Mouse (Mus musculus): Measurements from ENCODE around the gene Herc1. TPM values are rescaled to one million over a fixed set of nuclear protein-coding genes. Genes with fewer than 3 reads are reported as not detected.

The Herc1 gene
- polyA plus RNA-seq, 1 experiment from 2014 or later: 53.3 TPM

DNA sequence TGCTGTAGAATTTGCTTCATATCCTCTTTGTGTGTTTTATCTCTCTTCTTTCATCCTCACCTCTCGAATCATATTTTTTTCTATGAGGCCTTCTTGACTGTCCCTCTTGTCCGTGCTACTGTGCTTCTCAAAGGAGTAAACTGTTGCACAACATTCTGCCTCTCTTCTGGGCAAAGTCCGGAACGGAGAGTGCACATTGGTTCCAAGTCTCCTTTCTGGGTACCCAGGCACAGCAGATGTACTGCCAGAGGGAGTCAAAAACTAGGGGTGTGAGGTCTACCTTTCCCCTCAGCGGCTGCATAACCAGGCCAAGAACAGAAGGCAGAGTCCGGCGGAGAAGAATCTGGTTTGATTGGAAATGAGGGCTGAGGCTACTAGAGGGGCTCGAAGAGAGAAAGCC lies 89.8 kb downstream of the Herc1 start:
- ATAC-seq (replicated peaks): no peak
- Histone ChIP-seq H3K36me3 (peaks cover 52% of the 10 kb centered on the region), H3K9ac (replicated peaks) (no peak overlapping the region), H3K27ac (replicated peaks) (no peak overlapping the region), H3K4me3 (no peak overlapping the region), H3K9me3 (no peaks in the 10 kb centered on the region), H3K4me2 (replicated peaks) (no peak overlapping the region), H3K27me3 (no peaks in the 10 kb centered on the region), H3K4me1 (no peaks in the 10 kb centered on the region)
- 93% methylated on average over 8 of the region's 8 CpGs for WGBS

- Histone ChIP-seq H3K4me2 (replicated peaks) (no peak overlapping the region), H3K9me3 (no peaks in the 10 kb centered on the region), H3K4me1 (no peaks in the 10 kb centered on the region), H3K27me3 (no peaks in the 10 kb centered on the region), H3K9ac (replicated peaks) (no peak overlapping the region), H3K27ac (replicated peaks) (no peak overlapping the region), H3K4me3 (no peak overlapping the region), H3K36me3 (peaks cover 58% of the 10 kb centered on the region)
- no peak for ATAC-seq (replicated peaks)
- WGBS: 86% methylated on average over 5 of the region's 5 CpGs
These were observed 98.0 kb downstream of the Herc1 start for GRCm38 (mm10) chr9:66448253-66448652.

GRCm38 (mm10) chr9:66465087-66465486 lies 114.8 kb downstream of the Herc1 start:
- Histone ChIP-seq H3K9ac (replicated peaks) (no peak overlapping the region), H3K4me2 (replicated peaks) (no peak overlapping the region), H3K9me3 (no peaks in the 10 kb centered on the region), H3K4me3 (no peak overlapping the region), H3K27me3 (no peaks in the 10 kb centered on the region), H3K27ac (replicated peaks) (no peak overlapping the region), H3K4me1 (no peaks in the 10 kb centered on the region), H3K36me3 (peaks cover 60% of the 10 kb centered on the region)
- ATAC-seq (replicated peaks): no peak
- 53% methylated on average over 4 of the region's 4 CpGs for WGBS

DNA sequence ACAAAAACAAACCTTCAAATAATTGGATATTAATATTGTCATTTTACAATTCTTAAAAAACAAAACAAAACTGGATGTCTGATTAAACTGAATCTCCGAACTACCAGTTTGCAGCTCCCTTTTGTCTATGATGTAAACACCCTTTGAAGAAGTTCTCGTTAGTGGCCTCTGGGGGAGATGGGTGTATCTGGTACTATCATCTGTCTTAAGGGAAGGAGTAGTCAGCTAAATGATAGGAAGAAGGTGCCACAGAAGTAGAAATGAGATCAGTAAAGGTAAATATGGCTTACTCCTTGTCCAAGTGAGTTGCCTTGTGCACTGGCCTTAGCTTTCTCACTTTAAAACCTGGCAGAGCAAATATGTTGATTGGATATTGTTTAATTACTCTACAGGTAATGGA lies 127.5 kb downstream of the Herc1 start:
- Histone ChIP-seq H3K36me3 (peaks cover 69% of the 10 kb centered on the region), H3K4me2 (replicated peaks) (no peak overlapping the region), H3K27me3 (no peaks in the 10 kb centered on the region), H3K9me3 (no peaks in the 10 kb centered on the region), H3K9ac (replicated peaks) (no peak overlapping the region), H3K27ac (replicated peaks) (no peak overlapping the region), H3K4me3 (no peak overlapping the region), H3K4me1 (no peaks in the 10 kb centered on the region)
- WGBS: 67% methylated on average over 2 of the region's 2 CpGs
- ATAC-seq (replicated peaks): no peak

- Histone ChIP-seq H3K4me3 (no peak overlapping the region), H3K9me3 (no peaks in the 10 kb centered on the region), H3K27ac (replicated peaks) (no peak overlapping the region), H3K36me3 (peaks cover 77% of the 10 kb centered on the region), H3K27me3 (no peaks in the 10 kb centered on the region), H3K4me2 (replicated peaks) (no peak overlapping the region), H3K4me1 (no peaks in the 10 kb centered on the region), H3K9ac (replicated peaks) (no peak overlapping the region)
- 94% methylated on average over 3 of the region's 3 CpGs for WGBS
- ATAC-seq (replicated peaks): no peak
These were observed 133.2 kb downstream of the Herc1 start for GRCm38 (mm10) chr9:66483429-66483828.

- Histone ChIP-seq H3K36me3 (peaks cover 91% of the 10 kb centered on the region), H3K9me3 (no peaks in the 10 kb centered on the region), H3K4me2 (replicated peaks) (no peak overlapping the region), H3K4me1 (no peaks in the 10 kb centered on the region), H3K4me3 (no peak overlapping the region), H3K9ac (replicated peaks) (no peak overlapping the region), H3K27me3 (no peaks in the 10 kb centered on the region), H3K27ac (replicated peaks) (no peak overlapping the region)
- no peak for ATAC-seq (replicated peaks)
These were observed 138.5 kb downstream of the Herc1 start for GRCm38 (mm10) chr9:66488786-66489185.

DNA sequence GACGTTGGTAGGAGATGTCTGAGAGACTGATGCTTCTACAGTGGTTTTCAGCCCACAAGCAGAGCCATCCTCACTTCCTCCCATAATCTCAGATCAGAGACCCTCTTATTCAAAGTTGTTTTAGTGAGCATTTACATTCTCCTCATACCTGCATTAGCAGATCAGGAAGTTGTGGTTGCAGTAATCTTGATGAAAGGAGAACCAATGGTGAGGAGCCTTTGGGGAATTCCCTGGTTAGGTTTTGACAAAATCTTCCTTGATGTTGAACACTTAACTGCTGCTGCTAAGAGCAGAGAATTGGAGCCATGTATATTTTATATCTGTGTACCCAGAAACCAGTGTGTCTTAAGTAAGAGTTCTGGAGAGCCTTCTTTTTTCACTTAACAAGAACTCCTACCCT lies 142.1 kb downstream of the Herc1 start:
- H3K27ac ChIP-seq (replicated peaks): no peak overlapping the region
- no peaks in the 10 kb centered on the region for H3K27me3 ChIP-seq
- no peaks in the 10 kb centered on the region for H3K4me1 ChIP-seq
- no peak for ATAC-seq (replicated peaks)
- H3K4me3 ChIP-seq: no peak overlapping the region
- WGBS: 93% methylated on average over 1 of the region's 1 CpGs
- no peak overlapping the region for H3K9ac ChIP-seq (replicated peaks)
- no peak overlapping the region for H3K4me2 ChIP-seq (replicated peaks)
- peaks cover 91% of the 10 kb centered on the region for H3K36me3 ChIP-seq
- H3K9me3 ChIP-seq: no peaks in the 10 kb centered on the region

DNA sequence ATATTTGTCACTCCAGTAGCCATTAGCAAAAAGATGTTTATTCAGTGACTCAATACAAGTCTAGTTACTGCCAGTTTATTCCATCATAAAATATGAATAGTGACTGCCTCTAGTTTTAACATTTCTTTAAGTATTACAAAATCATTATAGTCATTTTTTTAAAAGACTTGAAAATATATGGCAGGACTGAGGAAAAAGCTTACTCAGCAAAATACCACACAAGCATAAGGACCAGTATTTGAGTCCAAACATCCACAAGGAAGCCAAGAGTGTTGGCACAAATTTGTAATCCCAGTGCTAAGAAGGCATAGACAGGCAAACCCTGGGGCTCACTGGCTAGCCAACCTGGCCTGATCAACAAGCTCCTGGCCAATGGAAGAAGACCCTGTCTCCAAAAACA lies 143.7 kb downstream of the Herc1 start:
- Histone ChIP-seq H3K4me2 (replicated peaks) (no peak overlapping the region), H3K27me3 (no peaks in the 10 kb centered on the region), H3K4me1 (no peaks in the 10 kb centered on the region), H3K9ac (replicated peaks) (no peak overlapping the region), H3K27ac (replicated peaks) (no peak overlapping the region), H3K9me3 (no peaks in the 10 kb centered on the region), H3K36me3 (peaks cover 87% of the 10 kb centered on the region), H3K4me3 (no peak overlapping the region)
- ATAC-seq (replicated peaks): no peak

DNA sequence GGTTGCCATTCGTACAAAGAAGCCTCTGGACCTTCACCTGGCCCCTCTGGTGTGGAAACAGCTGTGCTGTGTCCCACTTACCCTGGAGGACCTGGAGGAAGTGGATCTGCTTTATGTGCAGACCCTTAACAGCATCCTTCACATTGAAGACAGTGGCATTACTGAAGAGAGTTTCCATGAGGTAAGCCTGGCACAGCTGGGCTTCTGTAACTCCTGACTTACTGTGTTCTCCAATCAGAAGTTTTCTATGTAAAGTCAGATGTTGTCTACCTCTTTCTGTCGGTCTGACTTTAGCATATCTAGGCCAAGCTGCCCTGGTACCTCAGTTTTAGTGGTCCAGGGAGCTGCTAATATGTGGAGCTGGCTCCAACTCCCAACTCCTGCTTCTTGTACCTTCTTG lies 151.0 kb downstream of the Herc1 start:
- Histone ChIP-seq H3K36me3 (peaks cover 64% of the 10 kb centered on the region), H3K4me3 (no peak overlapping the region), H3K27me3 (no peaks in the 10 kb centered on the region), H3K4me2 (replicated peaks) (no peak overlapping the region), H3K9me3 (no peaks in the 10 kb centered on the region), H3K4me1 (peaks cover 10% of the 10 kb centered on the region), H3K27ac (replicated peaks) (no peak overlapping the region), H3K9ac (replicated peaks) (no peak overlapping the region)
- WGBS: 56% methylated on average over 2 of the region's 2 CpGs
- no peak for ATAC-seq (replicated peaks)

DNA sequence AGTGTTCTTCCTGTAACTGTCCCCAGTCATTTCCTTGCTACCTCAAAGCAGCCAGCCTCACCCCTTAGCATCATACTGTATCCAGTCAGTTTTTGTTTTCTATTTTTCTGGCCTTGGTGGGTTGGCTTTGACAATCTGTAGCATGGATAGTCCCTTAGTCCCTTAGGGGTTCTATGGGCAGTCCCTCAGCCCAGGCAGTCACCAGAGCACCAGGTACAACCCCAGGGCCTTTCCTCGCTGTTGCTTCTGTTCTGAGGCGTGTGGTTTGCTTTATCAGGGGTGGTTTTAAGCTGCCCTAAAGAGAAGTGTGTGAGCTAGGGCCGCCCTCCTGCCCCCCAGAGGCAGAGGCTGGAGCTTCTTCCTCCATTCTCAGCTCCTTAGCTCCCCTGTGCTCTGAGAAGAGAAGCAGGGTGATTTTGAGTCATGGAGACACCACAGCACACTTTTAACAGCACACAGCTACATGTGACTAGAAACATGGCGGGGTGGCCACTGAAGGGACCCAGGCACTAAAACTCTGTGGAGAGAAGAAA lies 153.7 kb downstream of the Herc1 start:
- 88% methylated on average over 4 of the region's 4 CpGs for WGBS
- no peak for ATAC-seq (replicated peaks)

DNA sequence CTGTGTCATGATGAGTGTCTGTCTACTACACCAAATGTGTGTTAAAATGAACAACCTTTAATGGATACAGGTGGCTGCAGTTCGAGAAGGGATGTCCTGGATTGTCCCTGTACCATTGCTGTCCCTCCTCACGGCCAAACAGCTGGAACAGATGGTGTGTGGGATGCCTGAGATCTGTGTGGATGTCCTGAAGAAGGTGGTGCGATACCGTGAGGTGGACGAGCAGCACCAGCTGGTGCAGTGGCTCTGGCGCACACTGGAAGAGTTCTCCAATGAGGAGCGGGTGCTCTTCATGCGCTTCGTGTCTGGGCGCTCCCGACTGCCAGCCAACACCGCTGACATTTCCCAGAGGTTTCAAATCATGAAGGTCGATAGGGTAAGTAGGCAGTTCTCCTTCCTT lies 154.3 kb downstream of the Herc1 start:
- ATAC-seq (replicated peaks): no peak
- Histone ChIP-seq H3K27me3 (no peaks in the 10 kb centered on the region), H3K9me3 (no peaks in the 10 kb centered on the region), H3K36me3 (peaks cover 62% of the 10 kb centered on the region), H3K9ac (replicated peaks) (no peak overlapping the region), H3K4me2 (replicated peaks) (no peak overlapping the region), H3K27ac (replicated peaks) (peak overlapping the region; percentile 66), H3K4me3 (no peak overlapping the region), H3K4me1 (peaks cover 14% of the 10 kb centered on the region)
- 88% methylated on average over 13 of the region's 13 CpGs for WGBS

More for the DNA sequence above, 153.7 kb downstream of the Herc1 start:
- peaks cover 13% of the 10 kb centered on the region for H3K4me1 ChIP-seq
- no peak overlapping the region for H3K4me2 ChIP-seq (replicated peaks)
- H3K9me3 ChIP-seq: no peaks in the 10 kb centered on the region
- no peaks in the 10 kb centered on the region for H3K27me3 ChIP-seq
- peaks cover 59% of the 10 kb centered on the region for H3K36me3 ChIP-seq
- no peak overlapping the region for H3K4me3 ChIP-seq
- no peak overlapping the region for H3K9ac ChIP-seq (replicated peaks)
- H3K27ac ChIP-seq (replicated peaks): 0 out of 2 replicates have a peak overlapping the region, but pooled peaks have one; percentile 34

DNA sequence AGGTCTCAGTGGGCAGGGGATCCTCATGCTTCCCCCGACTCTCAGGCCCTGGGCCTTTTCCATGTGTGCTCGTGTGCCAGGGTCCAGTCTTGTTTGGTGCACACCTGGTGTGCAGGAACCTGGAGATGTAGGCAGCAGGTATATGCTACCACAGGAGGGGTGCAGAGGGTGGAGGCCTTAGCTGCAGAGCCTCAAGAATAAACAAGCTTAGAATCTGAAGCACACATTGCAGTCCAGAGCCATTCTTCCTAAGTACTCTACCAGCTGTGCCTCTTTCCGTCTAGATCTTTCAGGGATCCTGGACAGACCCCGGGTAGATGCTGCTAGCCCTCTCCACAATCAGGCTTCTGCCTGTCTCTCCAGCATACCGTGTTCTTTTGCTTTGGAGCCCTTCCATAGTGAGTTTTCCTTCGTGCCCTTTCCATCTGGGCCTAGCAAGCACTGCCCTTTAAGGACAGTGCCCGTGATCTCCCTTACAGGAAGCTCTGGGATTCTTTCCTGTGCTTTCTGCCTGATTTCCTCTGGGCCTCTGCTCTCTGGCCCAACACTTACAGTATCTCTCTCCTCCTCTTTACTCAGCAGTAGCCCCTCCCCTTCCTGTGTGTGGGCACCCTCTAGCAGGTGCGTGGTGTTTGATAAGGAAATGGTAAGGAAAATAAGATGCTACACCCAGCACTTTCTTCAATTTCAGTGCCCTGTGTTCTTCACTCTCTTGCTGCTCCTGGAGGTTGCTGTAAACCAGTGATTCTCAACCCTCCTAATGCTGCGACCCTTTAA lies 155.1 kb downstream of the Herc1 start:
- Histone ChIP-seq H3K27ac (replicated peaks) (peak overlapping the region; percentile 66), H3K27me3 (no peaks in the 10 kb centered on the region), H3K36me3 (peaks cover 58% of the 10 kb centered on the region), H3K4me3 (no peak overlapping the region), H3K9ac (replicated peaks) (peak overlapping the region; percentile 0; the same call in 1 of the 2 replicates), H3K9me3 (no peaks in the 10 kb centered on the region), H3K4me2 (replicated peaks) (no peak overlapping the region), H3K4me1 (peaks cover 23% of the 10 kb centered on the region)
- WGBS: 30% methylated on average over 9 of the region's 9 CpGs
- no peak; the same call in 1 of the 2 replicates for ATAC-seq (replicated peaks)

- 3% methylated on average over 4 of the region's 4 CpGs for WGBS
- Histone ChIP-seq H3K4me1 (peaks cover 29% of the 10 kb centered on the region), H3K27me3 (no peaks in the 10 kb centered on the region), H3K36me3 (peaks cover 53% of the 10 kb centered on the region), H3K9me3 (no peaks in the 10 kb centered on the region), H3K27ac (replicated peaks) (peak overlapping the region; percentile 66), H3K4me2 (replicated peaks) (no peak overlapping the region), H3K9ac (replicated peaks) (no peak overlapping the region), H3K4me3 (no peak overlapping the region)
- ATAC-seq (replicated peaks): peak; percentile 78
These were observed 155.8 kb downstream of the Herc1 start for GRCm38 (mm10) chr9:66506011-66506410.
